Mouse (Mus musculus) hindbrain, embryonic 11.5 days (tissue): ENCODE results near the gene Iqck. TPM values are rescaled to one million over a fixed set of nuclear protein-coding genes. Genes with fewer than 3 reads are reported as not detected.

ENCODE experiments used
- ATAC-seq: fragments of 200-750 bp; cut with Nextera tagmentation; 2 replicates; pipeline ENCODE4 v1.8.0; 2017; ENCODE audit warnings: mild to moderate bottlenecking, moderate TSS enrichment, moderate library complexity; ENCODE audit not compliant: low FRiP score
- DNase-seq: peaks from one replicate; pipeline ENCODE4 v3.0.0-alpha.2; 2015; ENCODE audit warnings: low spot score
- H3K27ac ChIP-seq: fragments of 300-500 bp; sonication (generic); 2 replicates; pipeline ENCODE4 v1.5.1; 2014; ENCODE audit warnings: mild to moderate bottlenecking, low read depth, low read length
- H3K27me3 ChIP-seq: fragments of 300-500 bp; sonication (generic); 2 replicates; pipeline ENCODE4 v1.6.1; 2014; ENCODE audit warnings: mild to moderate bottlenecking, low read length, moderate library complexity, mixed read lengths; ENCODE audit not compliant: control insufficient read depth, insufficient read depth
- H3K36me3 ChIP-seq: fragments of 300-500 bp; sonication (generic); 2 replicates; pipeline ENCODE4 v1.6.1; 2014; ENCODE audit warnings: mild to moderate bottlenecking, low read length, moderate library complexity, mixed read lengths; ENCODE audit not compliant: control insufficient read depth, insufficient read depth
- H3K4me1 ChIP-seq: fragments of 300-500 bp; sonication (generic); replicated peaks from 2 replicates; pipeline ENCODE4 v1.6.1; 2014; ENCODE audit warnings: low read length, mixed read lengths; ENCODE audit not compliant: control insufficient read depth, insufficient read depth
- H3K4me2 ChIP-seq: fragments of 300-500 bp; sonication (generic); replicated peaks from 2 replicates; pipeline ENCODE4 v1.6.1; 2014; ENCODE audit warnings: mild to moderate bottlenecking, low read depth, low read length
- H3K4me3 ChIP-seq: fragments of 300-500 bp; sonication (generic); 2 replicates; pipeline ENCODE4 v1.5.1; 2014; ENCODE audit warnings: low read depth, low read length
- H3K9ac ChIP-seq: fragments of 300-500 bp; sonication (generic); 2 replicates; pipeline ENCODE4 v1.6.1; 2014; ENCODE audit warnings: low read depth, low read length
- H3K9me3 ChIP-seq: fragments of 300-500 bp; sonication (generic); 2 replicates; pipeline ENCODE4 v1.6.1; 2016; ENCODE audit warnings: low read length; ENCODE audit not compliant: control insufficient read depth
- WGBS: fragments of 180-500 bp; shearing (Covaris S2); extraction: QIAGEN DNeasy Blood & Tissue Kit; methylation state at CpG from one replicate; pipeline ENCODE4 v1.1.7; 2014; 5-methylcytosine and 5-hydroxymethylcytosine counted together
- polyA plus RNA-seq: library from polyadenylated mRNA; unstranded; fragments of >200 nt; fragmentation: Nextera tagmentation; extraction: Ambion mirVana; gene quantifications from 2 replicates; pipeline ENCODE4 v1.2.1, GENCODE M21; 2014

Gene Iqck
- polyA plus RNA-seq, 1 experiment from 2014 or later: 4.0 TPM

DNA sequence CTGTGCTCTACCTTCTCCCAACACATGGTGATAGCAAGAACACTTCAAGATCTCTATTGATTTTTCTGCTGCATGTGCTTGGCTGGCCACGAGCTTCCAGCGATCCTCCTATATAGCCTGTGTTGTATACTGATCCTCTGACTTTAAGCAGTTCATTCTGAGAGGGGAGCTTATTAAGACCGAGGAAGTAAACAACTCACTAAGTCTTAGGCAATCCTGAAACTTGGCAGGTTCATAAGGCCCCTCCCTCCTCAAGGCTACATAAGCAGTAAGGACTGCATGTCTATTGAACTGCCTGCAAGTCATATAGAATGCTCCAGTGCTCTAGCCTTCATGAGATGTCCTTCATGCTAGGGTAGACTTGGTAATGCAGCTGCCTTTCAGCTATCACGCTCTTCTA lies 9.2 kb upstream of the Iqck start:
- H3K4me2 ChIP-seq: no peak overlapping the region
- no peak for DNase-seq
- 94% methylated on average over 4 of the region's 4 CpGs for WGBS
- H3K36me3 ChIP-seq: peaks cover 4% of the 10 kb centered on the region; the same call in 1 of the 2 replicates
- H3K27me3 ChIP-seq: no peaks in the 10 kb centered on the region
- no peaks in the 10 kb centered on the region for H3K4me1 ChIP-seq
- no peak overlapping the region for H3K9ac ChIP-seq
- no peak for ATAC-seq
- no peak overlapping the region for H3K27ac ChIP-seq
- no peak overlapping the region for H3K4me3 ChIP-seq
- H3K9me3 ChIP-seq: no peaks in the 10 kb centered on the region

DNA sequence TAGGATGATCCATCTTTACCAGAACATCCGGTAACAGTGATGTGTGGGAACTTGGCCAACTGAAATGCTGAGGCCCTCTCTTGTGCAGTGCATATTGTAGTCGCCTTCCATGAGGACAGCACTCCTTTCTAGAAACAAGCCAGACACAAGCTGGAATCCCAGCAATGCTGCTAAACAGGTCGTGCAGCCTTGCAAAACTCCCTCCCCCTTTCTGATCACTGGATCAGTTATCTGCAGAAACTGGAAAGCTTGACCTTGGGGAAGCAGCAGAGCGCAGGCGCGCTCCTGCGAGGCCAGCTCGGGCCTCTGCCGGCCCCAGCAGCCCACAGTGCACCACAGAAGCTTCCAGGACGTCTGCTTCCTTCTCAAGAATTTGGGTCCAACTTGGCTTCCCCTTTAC lies 6.8 kb upstream of the Iqck start:
- no peak for DNase-seq
- no peaks in the 10 kb centered on the region for H3K27me3 ChIP-seq
- H3K4me1 ChIP-seq: no peaks in the 10 kb centered on the region
- ATAC-seq: no peak
- H3K36me3 ChIP-seq: peaks cover 13% of the 10 kb centered on the region; the same call in 1 of the 2 replicates
- H3K9me3 ChIP-seq: no peaks in the 10 kb centered on the region
- H3K9ac ChIP-seq: no peak overlapping the region
- no peak overlapping the region for H3K4me2 ChIP-seq
- 87% methylated on average over 10 of the region's 10 CpGs for WGBS
- H3K4me3 ChIP-seq: no peak overlapping the region
- no peak overlapping the region for H3K27ac ChIP-seq

DNA sequence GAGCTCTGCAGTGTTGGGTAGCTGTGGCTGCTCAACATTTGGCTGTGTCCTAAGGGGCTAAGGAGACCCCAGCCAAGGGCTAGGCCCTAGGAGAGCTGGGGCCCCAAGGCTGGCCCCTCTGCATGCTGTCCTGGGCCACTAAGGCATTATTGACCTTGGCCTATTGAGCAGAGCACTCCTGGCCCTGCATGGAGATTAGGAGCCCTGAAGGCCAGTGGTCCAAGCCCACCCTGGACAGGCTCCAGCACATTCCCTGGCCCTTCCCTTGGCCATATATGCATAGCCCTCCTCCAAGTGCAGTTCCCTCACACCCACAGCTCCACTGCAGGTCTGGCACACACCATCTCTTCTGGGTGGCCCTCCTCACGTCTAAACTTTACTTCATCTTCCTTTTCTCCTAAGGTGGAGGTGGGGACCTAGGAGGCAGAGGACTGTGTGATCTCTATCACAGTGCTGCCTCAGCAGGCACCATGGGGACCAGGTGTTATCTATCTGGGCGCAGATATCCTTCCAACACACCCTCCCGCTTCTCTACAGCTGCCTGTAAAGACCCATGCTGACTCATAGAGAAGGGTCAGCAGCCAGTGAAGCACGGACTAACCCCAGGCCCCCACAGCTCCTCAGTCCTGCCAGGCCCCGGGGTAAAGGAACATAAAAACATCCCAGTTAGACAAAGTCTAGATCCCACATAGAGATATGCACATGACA lies 5.9 kb upstream of the Iqck start:
- Histone ChIP-seq H3K4me1 (no peaks in the 10 kb centered on the region), H3K9me3 (no peaks in the 10 kb centered on the region), H3K4me3 (no peak overlapping the region), H3K9ac (no peak overlapping the region), H3K27me3 (no peaks in the 10 kb centered on the region), H3K4me2 (no peak overlapping the region), H3K27ac (no peak overlapping the region), H3K36me3 (peaks cover 13% of the 10 kb centered on the region; the same call in 1 of the 2 replicates)
- 87% methylated on average over 5 of the region's 5 CpGs for WGBS
- ATAC-seq (no peak), DNase-seq (no peak)

DNA sequence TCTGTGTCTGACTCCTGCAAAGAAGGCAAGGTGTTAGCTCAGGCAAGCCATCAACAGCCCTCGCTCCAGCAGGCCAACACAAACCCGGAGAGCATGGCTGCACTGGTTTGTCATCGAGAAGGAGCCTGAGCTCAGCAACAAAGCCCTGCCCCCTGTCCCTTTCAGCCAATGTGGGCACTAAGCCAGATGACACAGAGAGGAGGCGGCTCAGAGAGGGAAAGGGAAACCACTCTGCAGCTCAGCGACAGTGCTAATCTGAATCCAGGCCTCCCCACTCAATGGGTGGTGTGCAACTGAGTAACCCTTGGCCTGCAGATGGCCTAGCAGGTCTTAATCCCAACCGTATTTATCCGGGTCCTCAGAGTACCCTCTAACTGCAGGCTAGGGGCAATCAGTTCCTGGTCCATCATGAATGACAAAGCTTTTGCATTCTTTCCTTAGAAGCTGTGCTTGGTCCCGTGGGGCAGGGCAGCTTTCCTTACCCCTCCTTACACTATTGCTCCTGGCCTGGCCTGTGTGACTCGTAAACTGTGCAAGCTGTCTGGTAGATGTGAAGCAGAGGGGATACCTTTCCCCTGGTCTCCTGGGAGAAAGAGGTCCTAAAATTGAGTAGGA lies 4.8 kb upstream of the Iqck start:
- DNase-seq (no peak), ATAC-seq (no peak)
- no peak overlapping the region for H3K4me3 ChIP-seq
- H3K4me2 ChIP-seq: no peak overlapping the region
- H3K9me3 ChIP-seq: no peaks in the 10 kb centered on the region
- no peak overlapping the region for H3K27ac ChIP-seq
- no peaks in the 10 kb centered on the region for H3K4me1 ChIP-seq
- H3K9ac ChIP-seq: no peak overlapping the region
- H3K36me3 ChIP-seq: peaks cover 13% of the 10 kb centered on the region; the same call in 1 of the 2 replicates
- 83% methylated on average over 9 of the region's 9 CpGs for WGBS
- H3K27me3 ChIP-seq: no peaks in the 10 kb centered on the region

DNA sequence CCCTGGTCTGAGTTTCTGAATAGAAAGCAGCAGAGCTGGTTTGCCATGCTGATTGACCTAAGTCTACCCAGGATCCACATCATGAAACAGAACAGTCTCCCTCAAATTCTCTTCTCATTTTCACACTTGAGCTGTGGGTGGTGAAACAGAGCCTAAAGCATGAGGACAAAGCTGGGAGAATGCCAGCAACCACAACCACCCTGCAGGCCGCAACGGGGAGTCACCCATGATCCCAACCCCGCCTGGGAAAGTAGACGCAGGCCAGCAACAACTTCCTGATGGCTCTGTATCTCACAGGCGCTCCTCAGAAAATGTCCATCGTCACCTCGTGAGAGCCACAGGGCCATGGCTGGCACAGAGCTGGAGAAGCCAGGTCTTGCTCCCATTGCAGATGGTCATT lies 4.0 kb upstream of the Iqck start:
- H3K27me3 ChIP-seq: no peaks in the 10 kb centered on the region
- no peak for ATAC-seq

DNA sequence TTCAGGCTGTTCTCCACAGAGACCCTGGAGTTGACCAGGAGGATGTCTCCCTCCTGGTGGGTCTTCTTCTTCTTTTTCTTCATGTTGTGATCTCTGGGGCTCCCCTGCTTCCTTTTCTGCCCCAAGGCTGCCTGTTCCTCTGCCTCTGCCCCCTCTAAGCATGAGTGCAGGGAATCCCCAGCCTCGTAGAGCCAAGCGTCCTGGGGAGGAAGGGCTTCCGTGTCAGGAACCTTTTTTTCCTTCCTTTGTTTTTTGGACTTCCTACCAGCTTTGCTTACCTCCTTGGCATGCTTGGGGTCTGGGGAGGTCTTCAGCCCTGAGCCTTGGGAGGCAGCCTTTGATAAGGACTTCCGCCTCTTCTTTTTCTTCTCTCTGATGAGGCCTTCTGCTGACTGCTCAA lies 2.9 kb upstream of the Iqck start:
- no peak for DNase-seq
- ATAC-seq: no peak
- peaks cover 13% of the 10 kb centered on the region; the same call in 1 of the 2 replicates for H3K36me3 ChIP-seq

More for the DNA sequence above, 4.0 kb upstream of the Iqck start:
- H3K9ac ChIP-seq: no peak overlapping the region
- WGBS: 94% methylated on average over 7 of the region's 7 CpGs
- no peak overlapping the region for H3K4me3 ChIP-seq
- no peak overlapping the region for H3K27ac ChIP-seq
- no peak for DNase-seq
- H3K4me1 ChIP-seq: no peaks in the 10 kb centered on the region
- H3K9me3 ChIP-seq: no peaks in the 10 kb centered on the region
- H3K4me2 ChIP-seq: no peak overlapping the region
- peaks cover 13% of the 10 kb centered on the region; the same call in 1 of the 2 replicates for H3K36me3 ChIP-seq

DNA sequence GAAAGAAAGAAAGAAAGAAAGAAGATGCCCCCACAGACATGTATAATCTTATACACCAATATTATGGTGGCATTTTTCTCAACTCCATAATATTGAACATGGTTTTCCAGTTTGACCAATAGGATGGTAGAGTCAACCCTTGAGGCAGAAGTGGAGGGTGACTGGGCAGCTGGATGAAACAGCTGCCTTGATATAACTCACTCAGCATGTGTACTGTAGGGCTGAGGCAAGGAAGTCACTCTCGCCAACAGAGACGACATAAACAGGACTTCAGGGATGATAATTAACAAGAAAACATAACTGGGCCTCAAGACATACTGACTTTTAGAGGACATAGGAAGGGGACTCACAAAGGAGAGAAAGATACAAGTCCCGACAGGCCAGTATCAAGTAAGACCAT lies 946 bp upstream of the Iqck start:
- Histone ChIP-seq H3K36me3 (peaks cover 8% of the 10 kb centered on the region; the same call in 1 of the 2 replicates), H3K4me1 (no peaks in the 10 kb centered on the region), H3K27me3 (no peaks in the 10 kb centered on the region), H3K27ac (no peak overlapping the region), H3K9me3 (no peaks in the 10 kb centered on the region), H3K4me3 (peak overlapping the region; percentile 83), H3K9ac (peak overlapping the region; percentile 60; the same call in 1 of the 2 replicates), H3K4me2 (peak overlapping the region; percentile 69)
- WGBS: 20% methylated on average over 3 of the region's 3 CpGs
- no peak for DNase-seq
- no peak for ATAC-seq

More for the DNA sequence above, 2.9 kb upstream of the Iqck start:
- H3K4me1 ChIP-seq: no peaks in the 10 kb centered on the region
- no peak overlapping the region for H3K27ac ChIP-seq
- no peak overlapping the region for H3K4me2 ChIP-seq
- no peak overlapping the region for H3K9ac ChIP-seq
- no peak overlapping the region for H3K4me3 ChIP-seq
- 85% methylated on average over 4 of the region's 4 CpGs for WGBS
- no peaks in the 10 kb centered on the region for H3K27me3 ChIP-seq
- H3K9me3 ChIP-seq: no peaks in the 10 kb centered on the region

DNA sequence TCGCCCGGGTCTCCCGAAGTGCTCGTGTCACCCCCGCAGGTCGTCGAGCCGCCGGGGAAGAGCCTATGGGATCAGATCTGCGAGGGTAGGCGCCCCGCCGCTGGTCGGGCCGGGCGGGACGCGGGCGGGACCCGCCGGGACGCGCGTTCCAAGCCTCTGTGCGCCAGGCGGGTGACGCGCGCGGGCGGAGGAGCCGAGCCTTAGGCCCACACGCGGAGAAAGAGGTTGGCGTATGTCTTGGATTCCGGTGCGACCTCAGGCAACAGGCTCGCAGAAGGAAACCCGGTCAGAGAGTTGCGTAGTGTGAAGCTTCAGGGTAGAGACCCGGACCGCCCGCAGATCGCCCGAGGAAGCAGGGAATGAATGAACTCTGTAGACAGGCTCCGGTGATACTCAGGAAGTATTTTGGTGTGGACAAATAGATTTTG lies 339 bp downstream of the Iqck start, which contains the start of gene Knop1:
Gene Knop1, minus strand, starts transcription at position 378 of the 428 bp plus-strand sequence.
- peak within 1 kb of the TSS; percentile 74 for H3K4me2 ChIP-seq
- no peak; the same call in 1 of the 2 replicates for ATAC-seq
- peak within 1 kb of the TSS; percentile 83 for H3K4me3 ChIP-seq
- H3K4me1 ChIP-seq: no peaks in the 10 kb centered on the region
- no peak for DNase-seq
- no peaks in the 10 kb centered on the region for H3K9me3 ChIP-seq
- peaks cover 8% of the 10 kb centered on the region; the same call in 1 of the 2 replicates for H3K36me3 ChIP-seq
- H3K9ac ChIP-seq: peak within 1 kb of the TSS; percentile 65
- no peaks in the 10 kb centered on the region for H3K27me3 ChIP-seq
- peak within 1 kb of the TSS; percentile 67 for H3K27ac ChIP-seq
- under 1% methylated on average over 46 of the region's 46 CpGs for WGBS
